Mouse (Mus musculus): Measurements from ENCODE around the gene 2200002D01Rik.
A peak's percentile ranks its signal among the peaks of the same experiment; 100 is the strongest.

Gene 2200002D01Rik

GRCm38 (mm10) chr7:29279261-29279660 lies 31.0 kb upstream of the 2200002D01Rik start:
- DNase-seq (ENCODE audit: low read depth, low spot score), result no peak

GRCm38 (mm10) chr7:29277510-29277909 lies 29.2 kb upstream of the 2200002D01Rik start:
- DNase-seq (ENCODE audit: low read depth, low spot score), result no peak

DNA sequence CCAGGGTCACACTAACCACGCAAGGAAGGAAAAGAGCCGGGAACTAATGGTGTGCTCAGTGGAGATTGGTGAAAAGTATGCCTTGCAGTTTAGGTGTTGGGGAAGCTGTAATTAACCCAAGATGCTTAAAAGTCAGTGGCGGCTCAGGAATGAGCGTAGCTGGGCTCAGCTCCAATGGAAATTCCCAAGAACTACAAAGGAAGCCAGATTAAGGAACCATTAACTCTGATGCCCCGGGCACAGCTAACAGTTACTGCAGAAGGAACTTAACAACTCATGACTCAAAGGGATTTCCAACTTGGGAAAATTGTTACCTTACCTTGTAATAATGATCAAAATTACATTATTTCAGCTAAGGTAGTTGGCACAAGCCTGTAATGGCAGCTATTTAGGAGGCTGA lies 28.4 kb upstream of the 2200002D01Rik start:
- no peak for DNase-seq (ENCODE audit: low read depth, low spot score)

- no peak for DNase-seq (ENCODE audit: low read depth, low spot score)
Measured at GRCm38 (mm10) chr7:29271687-29272465, 23.6 kb upstream of the 2200002D01Rik start.

- DNase-seq (ENCODE audit: low read depth, low spot score), result no peak
Measured at GRCm38 (mm10) chr7:29270445-29270844, 22.2 kb upstream of the 2200002D01Rik start.

- no peak for DNase-seq (ENCODE audit: low read depth, low spot score)
Measured at GRCm38 (mm10) chr7:29266931-29267330, 18.7 kb upstream of the 2200002D01Rik start.

DNA sequence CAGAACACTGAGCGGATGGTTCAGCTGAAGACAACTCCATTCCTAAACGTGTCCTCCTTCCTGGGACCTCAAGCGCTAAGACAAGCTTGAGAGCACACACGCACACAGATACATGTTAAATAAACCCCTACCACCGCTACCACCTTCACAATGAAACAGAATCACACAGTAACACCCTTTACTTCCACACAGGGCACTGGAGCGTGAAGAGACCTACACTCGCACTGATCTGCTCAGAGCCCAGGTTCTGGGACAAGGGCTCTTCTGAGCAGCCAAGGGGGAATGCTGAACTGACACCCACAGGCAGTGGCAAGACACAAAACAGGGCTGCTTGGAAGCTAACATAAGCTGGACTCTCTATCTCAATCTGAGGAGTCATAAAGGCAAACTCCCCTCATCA lies 17.4 kb upstream of the 2200002D01Rik start:
- no peak for DNase-seq (ENCODE audit: low read depth, low spot score)

- DNase-seq (ENCODE audit: low read depth, low spot score), result no peak
Measured at GRCm38 (mm10) chr7:29263831-29264230, 15.6 kb upstream of the 2200002D01Rik start.

DNA sequence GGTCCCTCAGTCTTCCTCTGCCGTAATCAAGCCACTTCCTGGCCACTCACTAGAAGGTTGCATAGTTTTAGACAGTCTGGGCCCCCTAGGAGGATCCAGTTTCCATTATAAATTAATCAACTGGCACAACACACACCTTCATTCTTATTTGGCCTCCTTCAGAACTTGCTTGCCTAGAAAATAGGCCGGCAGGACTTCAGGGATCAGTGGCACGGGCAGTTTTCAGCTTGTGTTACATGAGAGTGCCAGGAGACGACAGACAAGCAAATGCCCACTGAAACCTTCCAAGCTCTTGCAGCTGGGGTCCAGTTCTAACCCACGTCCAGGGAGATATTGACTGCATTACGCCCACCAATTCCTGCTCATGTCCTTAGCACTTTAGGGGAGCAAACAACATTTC lies 13.9 kb upstream of the 2200002D01Rik start:
- DNase-seq (ENCODE audit: low read depth, low spot score), result no peak

- no peak for DNase-seq (ENCODE audit: low read depth, low spot score)
Measured at GRCm38 (mm10) chr7:29259781-29260730, 11.8 kb upstream of the 2200002D01Rik start.

DNA sequence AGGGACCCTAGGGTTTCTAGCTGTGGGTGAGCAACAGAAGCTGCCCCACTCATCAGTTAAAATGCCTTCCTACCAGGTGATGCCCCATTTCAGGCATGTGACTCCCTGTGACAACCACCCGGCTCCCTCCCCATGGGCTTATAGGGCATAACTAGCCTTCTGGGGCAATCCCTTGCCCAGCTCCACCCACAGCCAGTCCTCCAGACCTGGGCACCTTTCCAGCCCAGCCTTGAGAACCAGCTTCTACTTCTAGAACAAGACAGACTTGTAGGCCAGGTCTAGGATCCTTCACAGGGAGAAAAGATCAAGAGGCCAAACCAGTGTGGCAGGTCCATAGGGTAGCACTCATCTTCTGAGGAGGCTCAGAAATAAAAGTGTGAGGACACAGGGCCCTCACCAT lies 9.1 kb upstream of the 2200002D01Rik start:
- DNase-seq (ENCODE audit: low read depth, low spot score), result no peak

- DNase-seq (ENCODE audit: low read depth, low spot score), result no peak
Measured at GRCm38 (mm10) chr7:29255875-29256274, 7.6 kb upstream of the 2200002D01Rik start.

DNA sequence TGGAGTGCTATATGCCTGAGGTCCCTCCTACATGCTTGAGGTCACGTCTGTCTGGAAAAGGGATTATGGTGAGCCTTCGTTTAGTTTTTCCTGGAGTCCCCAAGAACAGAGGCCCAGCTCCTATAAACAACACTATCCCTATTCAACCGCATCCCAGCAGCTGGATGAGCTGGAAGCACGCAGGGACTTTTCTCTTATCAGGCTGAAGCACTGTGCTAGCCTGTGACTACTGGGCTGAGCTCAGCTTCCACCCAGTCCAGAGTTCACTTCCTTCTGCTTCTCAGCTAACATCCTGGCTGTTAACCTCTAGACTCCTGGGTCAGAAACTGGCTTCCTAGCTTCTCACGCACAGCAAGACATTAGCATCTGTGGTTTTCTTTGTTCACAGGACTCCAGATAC lies 5.6 kb upstream of the 2200002D01Rik start:
- no peak for DNase-seq (ENCODE audit: low read depth, low spot score)

- DNase-seq (ENCODE audit: low read depth, low spot score), result no peak
Measured at GRCm38 (mm10) chr7:29251166-29251565, 2.9 kb upstream of the 2200002D01Rik start.

- no peak for DNase-seq (ENCODE audit: low read depth, low spot score)
Measured at GRCm38 (mm10) chr7:29247706-29248105, 560 bp downstream of the 2200002D01Rik start.

GRCm38 (mm10) chr7:29247314-29247700 lies 959 bp downstream of the 2200002D01Rik start:
- peak; percentile 56 for DNase-seq (ENCODE audit: low read depth, low spot score)

DNA sequence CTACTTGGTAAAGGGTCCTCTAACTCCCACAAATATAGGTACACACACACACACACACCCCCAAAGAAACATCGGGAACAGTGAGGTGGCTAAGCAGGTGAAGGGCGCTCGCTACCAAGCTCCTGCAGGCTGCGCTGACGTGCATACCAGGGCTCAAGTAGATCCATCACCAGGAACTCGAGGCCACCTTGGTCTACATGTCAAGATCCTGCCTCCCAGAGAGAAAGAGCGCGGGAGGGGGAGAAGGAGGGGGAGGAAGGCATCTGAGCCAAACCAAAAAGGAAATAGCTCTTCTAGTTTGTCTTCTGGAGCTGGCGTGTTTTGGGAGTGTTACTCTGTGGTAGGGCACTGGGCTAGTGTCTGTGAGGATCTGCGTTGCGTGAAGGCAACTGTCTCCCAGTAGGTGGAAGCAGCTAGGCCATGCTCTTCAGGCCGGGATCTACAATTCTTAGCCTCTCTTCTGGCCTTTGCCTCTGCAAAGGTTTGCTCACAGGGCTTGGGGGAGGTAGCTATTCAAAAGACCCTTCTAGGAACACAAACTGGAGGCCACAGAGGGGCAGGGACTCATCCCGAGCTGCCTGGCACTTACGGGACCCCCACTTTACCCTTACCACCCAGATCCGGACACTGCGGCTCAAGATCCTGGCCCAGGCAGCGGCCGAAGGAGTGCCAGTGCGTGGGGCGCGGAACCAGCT lies 1.5 kb downstream of the 2200002D01Rik start:
- no peak for DNase-seq (ENCODE audit: low read depth, low spot score)

DNA sequence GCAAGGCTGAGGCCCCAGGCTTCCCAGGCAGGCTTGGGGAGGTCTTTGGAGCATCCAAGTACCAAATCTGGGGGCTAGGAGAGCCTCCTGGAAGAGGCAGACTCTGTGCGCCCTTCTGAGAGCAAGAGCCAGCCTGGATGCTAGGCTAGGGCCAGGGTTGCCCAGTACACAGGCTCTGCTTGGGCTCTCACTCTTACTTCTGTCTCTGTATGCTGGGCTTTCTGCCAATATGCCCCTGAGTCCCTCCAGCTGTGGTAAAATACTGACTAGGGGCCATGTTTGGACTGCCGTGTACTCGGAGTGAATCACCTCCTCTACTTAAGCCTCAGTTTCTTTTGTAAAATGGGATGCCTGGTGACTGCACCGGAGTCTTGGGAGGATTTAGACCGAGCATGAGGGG lies 2.3 kb downstream of the 2200002D01Rik start:
- DNase-seq (ENCODE audit: low read depth, low spot score), result no peak

GRCm38 (mm10) chr7:29244732-29245416 lies 3.4 kb downstream of the 2200002D01Rik start:
- no peak for DNase-seq (ENCODE audit: low read depth, low spot score)

DNA sequence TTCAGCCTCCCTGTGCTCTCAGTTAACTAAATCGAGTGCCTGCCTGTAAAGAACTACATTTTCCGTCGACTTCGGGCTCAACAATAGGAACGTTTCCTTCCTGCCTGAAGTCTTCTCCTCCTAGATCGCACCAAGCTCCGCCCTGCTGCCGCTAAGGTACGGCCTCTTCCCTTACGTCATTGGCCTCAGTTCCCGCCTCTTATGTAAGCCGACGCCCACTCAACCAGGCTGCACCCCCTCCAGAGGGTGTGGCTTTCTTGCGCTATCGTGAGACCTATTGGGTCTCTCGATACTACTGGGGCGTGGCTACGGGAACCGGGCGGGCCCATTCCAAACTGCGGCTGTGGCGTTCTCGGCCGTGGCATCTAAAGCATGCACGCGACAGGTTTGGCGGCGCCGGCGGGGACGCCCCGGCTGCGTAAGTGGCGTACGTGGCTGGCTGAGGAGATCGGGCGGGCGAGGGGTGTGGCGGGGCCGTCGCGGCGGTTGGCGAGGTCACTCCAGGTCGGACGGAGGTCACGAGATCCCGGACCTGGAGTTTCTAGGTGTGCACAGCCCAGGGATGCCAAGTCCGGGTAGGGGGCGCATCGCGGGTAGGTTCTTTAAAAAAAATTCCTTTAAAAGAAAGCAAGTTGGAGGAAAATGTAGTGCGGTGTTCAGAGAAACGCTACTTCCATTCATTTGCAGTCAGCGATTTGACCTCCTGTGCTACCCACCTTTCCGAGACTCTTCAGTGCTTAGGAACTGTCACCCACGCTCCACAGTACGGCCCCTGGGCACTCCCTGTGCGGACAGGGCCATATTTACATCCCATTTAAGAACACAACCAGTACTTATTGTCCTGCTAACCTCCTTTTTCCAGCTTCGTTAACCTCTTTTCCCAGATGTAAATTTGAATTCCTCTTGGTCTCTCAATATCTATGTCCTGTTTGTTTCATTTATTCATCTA lies 10.0 kb downstream of the 2200002D01Rik start, which contains the start of gene Yif1b:
Gene Yif1b (plus strand): TSS at position 311 of the 949 bp plus-strand sequence.
- DNase-seq (ENCODE audit: low read depth, low spot score), result peak; percentile 99

All from embryo, embryonic 11.5 days (tissue).